Mouse (Mus musculus) frontal cortex, adult (tissue): ENCODE measurements around the gene Esyt1.
"Not testable (repeated sequence)": the region's sequence is repeated elsewhere in the genome, so short reads cannot be mapped to it uniquely, and the experiment has no call there.

Experiments
- ATAC-seq: cut with Nextera tagmentation; 2 replicates; pipeline ENCODE4 v1.9.2; 2017; ENCODE audit warnings: mild to moderate bottlenecking, moderate library complexity, mixed read lengths; ENCODE audit not compliant: low TSS enrichment

The Esyt1 gene

GRCm38 (mm10) chr10:128525671-128526308 is at the start of gene Esyt1:
Gene Esyt1 (minus strand): TSS chr10:128525871.
- peak; percentile 95 for ATAC-seq

GRCm38 (mm10) chr10:128575063-128575462 is 49.4 kb upstream of the Esyt1 start:
- no peak for ATAC-seq

- ATAC-seq = peak; percentile 96
Observed at GRCm38 (mm10) chr10:128565788-128566531, 40.3 kb upstream of the Esyt1 start, which contains the start of gene Pa2g4. Gene Pa2g4 (minus strand): TSS chr10:128565987.

GRCm38 (mm10) chr10:128565206-128565787 is 39.6 kb upstream of the Esyt1 start:
- peak; percentile 20; the same call in 1 of the 2 replicates for ATAC-seq

- ATAC-seq = no peak
Observed at GRCm38 (mm10) chr10:128563544-128563943, 37.9 kb upstream of the Esyt1 start.

GRCm38 (mm10) chr10:128556963-128557362 is 31.3 kb upstream of the Esyt1 start:
- no peak for ATAC-seq

- no peak for ATAC-seq
Observed at GRCm38 (mm10) chr10:128556286-128556685, 30.6 kb upstream of the Esyt1 start.

GRCm38 (mm10) chr10:128555567-128555966 is 29.9 kb upstream of the Esyt1 start:
- not testable (repeated sequence) for ATAC-seq

- ATAC-seq = not testable (repeated sequence)
Observed at GRCm38 (mm10) chr10:128550144-128550823, 24.6 kb upstream of the Esyt1 start.

GRCm38 (mm10) chr10:128549682-128550057 is 24.0 kb upstream of the Esyt1 start:
- ATAC-seq = not testable (repeated sequence)

- ATAC-seq = peak; percentile 80
Observed at GRCm38 (mm10) chr10:128548947-128549681, 23.4 kb upstream of the Esyt1 start, which contains the start of gene Rpl41. Gene Rpl41 (minus strand): TSS chr10:128549305.

- ATAC-seq = not testable (repeated sequence)
Observed at GRCm38 (mm10) chr10:128548051-128548791, 22.6 kb upstream of the Esyt1 start.

- peak; percentile 84 for ATAC-seq
Observed at GRCm38 (mm10) chr10:128547361-128548032, 21.8 kb upstream of the Esyt1 start, which contains the start of gene Zc3h10. Gene Zc3h10 (minus strand): TSS chr10:128547774.

- ATAC-seq = no peak
Observed at GRCm38 (mm10) chr10:128546787-128547186, 21.1 kb upstream of the Esyt1 start.

- ATAC-seq = no peak
Observed at GRCm38 (mm10) chr10:128546361-128546760, 20.7 kb upstream of the Esyt1 start.

- no peak for ATAC-seq
Observed at GRCm38 (mm10) chr10:128545570-128545898, 19.9 kb upstream of the Esyt1 start.

- ATAC-seq = no peak
Observed at GRCm38 (mm10) chr10:128544674-128545569, 19.3 kb upstream of the Esyt1 start.

- no peak for ATAC-seq
Observed at GRCm38 (mm10) chr10:128544151-128544657, 18.5 kb upstream of the Esyt1 start.

- ATAC-seq = no peak
Observed at GRCm38 (mm10) chr10:128543100-128543499, 17.4 kb upstream of the Esyt1 start.
